Mouse (Mus musculus) limb, embryonic 11.5 days (tissue): ENCODE results near the gene Actl6b. TPM values are rescaled to one million over a fixed set of nuclear protein-coding genes. Genes with fewer than 3 reads are reported as not detected.

Experiments
- ATAC-seq: fragments of 200-750 bp; cut with Nextera tagmentation; 2 replicates; pipeline ENCODE4 v1.8.0; 2017; ENCODE audit warnings: low read depth; ENCODE audit not compliant: insufficient number of reproducible peaks, low FRiP score, low TSS enrichment
- DNase-seq: peaks from one replicate; pipeline ENCODE4 v3.0.0-alpha.2; 2015; ENCODE audit warnings: low spot score
- H3K27ac ChIP-seq: fragments of 300-500 bp; sonication (generic); replicated peaks from 2 replicates; pipeline ENCODE4 v1.5.1; 2014; ENCODE audit warnings: low read depth, mild to moderate bottlenecking, low read length
- H3K27me3 ChIP-seq: fragments of 300-500 bp; sonication (generic); 2 replicates; pipeline ENCODE4 v1.6.1; 2014; ENCODE audit warnings: mild to moderate bottlenecking, low read length, mixed read lengths; ENCODE audit not compliant: control insufficient read depth, insufficient read depth
- H3K36me3 ChIP-seq: fragments of 300-500 bp; sonication (generic); 2 replicates; pipeline ENCODE4 v1.6.1; 2014; ENCODE audit warnings: mild to moderate bottlenecking, low read length, moderate library complexity, mixed read lengths; ENCODE audit not compliant: control insufficient read depth, insufficient read depth
- H3K4me1 ChIP-seq: fragments of 300-500 bp; sonication (generic); 2 replicates; pipeline ENCODE4 v1.6.1; 2014; ENCODE audit warnings: low read length, mixed read lengths; ENCODE audit not compliant: control insufficient read depth, insufficient read depth
- H3K4me2 ChIP-seq: fragments of 300-500 bp; sonication (generic); 2 replicates; pipeline ENCODE4 v1.6.1; 2014; ENCODE audit warnings: low read depth, mild to moderate bottlenecking, moderate library complexity; ENCODE audit not compliant: severe bottlenecking
- H3K4me3 ChIP-seq: fragments of 300-500 bp; sonication (generic); 2 replicates; pipeline ENCODE4 v1.5.1; 2014; ENCODE audit warnings: low read depth, low read length
- H3K9ac ChIP-seq: fragments of 300-500 bp; sonication (generic); 2 replicates; pipeline ENCODE4 v1.6.1; 2014; ENCODE audit warnings: mild to moderate bottlenecking, low read length
- H3K9me3 ChIP-seq: fragments of 300-500 bp; sonication (generic); 2 replicates; pipeline ENCODE4 v1.6.1; 2016; ENCODE audit warnings: low read length; ENCODE audit not compliant: control insufficient read depth
- WGBS: fragments of 180-500 bp; shearing (Covaris S2); extraction: QIAGEN DNeasy Blood & Tissue Kit; methylation state at CpG from one replicate; pipeline ENCODE4 v1.1.7; 2014; 5-methylcytosine and 5-hydroxymethylcytosine counted together
- polyA plus RNA-seq: library from polyadenylated mRNA; unstranded; fragments of >200 nt; fragmentation: Nextera tagmentation; extraction: Ambion mirVana; gene quantifications from 2 replicates; pipeline ENCODE4 v1.2.1, GENCODE M21; 2014

Gene Actl6b
- polyA plus RNA-seq, 1 experiment from 2014 or later = not detected

DNA sequence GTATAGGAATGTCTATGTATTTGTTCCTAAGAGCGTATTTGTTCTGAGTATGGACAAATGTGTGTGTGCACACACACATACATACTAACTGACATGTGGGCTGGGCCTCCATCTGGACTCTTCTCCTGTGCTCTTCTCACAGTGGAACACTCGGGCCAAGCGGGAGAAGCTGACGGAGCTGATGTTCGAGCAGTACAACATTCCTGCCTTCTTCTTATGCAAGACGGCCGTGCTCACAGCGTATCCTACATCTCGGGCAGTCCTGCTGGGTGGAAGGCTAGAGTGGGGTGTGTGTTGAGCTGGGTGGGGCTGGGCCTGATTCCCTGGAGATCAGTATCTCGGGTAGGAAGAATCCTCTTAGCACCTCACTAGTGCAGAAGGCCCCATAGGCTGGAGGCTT is 9.6 kb downstream of the Actl6b start:
- Histone ChIP-seq H3K27me3 (no peaks in the 10 kb centered on the region), H3K9me3 (no peaks in the 10 kb centered on the region), H3K4me3 (no peak overlapping the region), H3K4me2 (no peak overlapping the region), H3K9ac (no peak overlapping the region), H3K36me3 (no peaks in the 10 kb centered on the region), H3K4me1 (no peaks in the 10 kb centered on the region), H3K27ac (no peak overlapping the region)
- WGBS = 73% methylated on average over 10 of the region's 10 CpGs
- DNase-seq (no peak), ATAC-seq (no peak)

DNA sequence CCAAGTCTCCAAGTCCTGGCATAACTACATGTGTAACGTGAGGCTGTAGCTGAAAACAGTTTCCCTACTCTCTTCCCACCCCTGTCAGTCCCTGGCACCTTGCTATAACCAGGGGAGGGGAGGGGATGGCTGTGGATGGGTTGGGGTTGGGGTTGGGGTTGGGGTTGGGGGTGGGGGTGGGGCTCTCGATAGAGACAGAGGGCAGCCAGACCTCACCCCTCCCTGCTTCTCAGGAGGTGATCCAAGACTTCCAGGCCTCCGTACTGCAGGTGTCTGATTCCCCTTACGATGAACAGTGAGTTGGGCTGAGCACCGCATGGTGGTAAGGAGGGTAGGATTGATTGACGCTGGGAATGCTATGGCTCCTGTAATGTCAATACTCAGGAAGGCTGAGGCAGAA is 12.4 kb downstream of the Actl6b start:
- H3K27me3 ChIP-seq = no peaks in the 10 kb centered on the region
- H3K9ac ChIP-seq = no peak overlapping the region
- H3K27ac ChIP-seq = no peak overlapping the region
- WGBS = 74% methylated on average over 6 of the region's 6 CpGs
- H3K9me3 ChIP-seq = no peaks in the 10 kb centered on the region
- no peak overlapping the region for H3K4me3 ChIP-seq
- no peak overlapping the region for H3K4me2 ChIP-seq
- H3K4me1 ChIP-seq = no peaks in the 10 kb centered on the region
- ATAC-seq = no peak
- H3K36me3 ChIP-seq = no peaks in the 10 kb centered on the region
- no peak for DNase-seq

DNA sequence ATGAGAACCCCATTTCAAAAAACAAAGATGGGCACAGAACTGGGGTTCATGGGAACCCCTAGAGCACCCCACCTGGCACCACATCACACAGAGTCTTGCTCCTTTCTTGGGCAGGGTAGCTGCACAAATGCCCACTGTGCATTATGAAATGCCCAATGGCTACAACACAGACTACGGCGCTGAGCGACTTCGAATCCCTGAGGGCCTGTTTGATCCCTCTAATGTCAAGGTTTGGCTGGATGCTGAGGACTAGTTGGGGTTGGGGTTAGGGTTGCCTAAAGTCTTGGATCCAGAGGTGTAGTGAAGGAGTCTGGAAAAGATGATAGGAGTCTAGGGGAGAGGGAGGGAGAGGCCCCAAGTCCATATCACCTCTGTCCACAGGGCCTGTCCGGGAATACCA is 13.1 kb downstream of the Actl6b start:
- 90% methylated on average over 5 of the region's 5 CpGs for WGBS
- ATAC-seq (no peak), DNase-seq (no peak)
- Histone ChIP-seq H3K4me2 (no peak overlapping the region), H3K27ac (no peak overlapping the region), H3K36me3 (no peaks in the 10 kb centered on the region), H3K4me1 (no peaks in the 10 kb centered on the region), H3K9ac (no peak overlapping the region), H3K27me3 (no peaks in the 10 kb centered on the region), H3K9me3 (no peaks in the 10 kb centered on the region), H3K4me3 (no peak overlapping the region)

DNA sequence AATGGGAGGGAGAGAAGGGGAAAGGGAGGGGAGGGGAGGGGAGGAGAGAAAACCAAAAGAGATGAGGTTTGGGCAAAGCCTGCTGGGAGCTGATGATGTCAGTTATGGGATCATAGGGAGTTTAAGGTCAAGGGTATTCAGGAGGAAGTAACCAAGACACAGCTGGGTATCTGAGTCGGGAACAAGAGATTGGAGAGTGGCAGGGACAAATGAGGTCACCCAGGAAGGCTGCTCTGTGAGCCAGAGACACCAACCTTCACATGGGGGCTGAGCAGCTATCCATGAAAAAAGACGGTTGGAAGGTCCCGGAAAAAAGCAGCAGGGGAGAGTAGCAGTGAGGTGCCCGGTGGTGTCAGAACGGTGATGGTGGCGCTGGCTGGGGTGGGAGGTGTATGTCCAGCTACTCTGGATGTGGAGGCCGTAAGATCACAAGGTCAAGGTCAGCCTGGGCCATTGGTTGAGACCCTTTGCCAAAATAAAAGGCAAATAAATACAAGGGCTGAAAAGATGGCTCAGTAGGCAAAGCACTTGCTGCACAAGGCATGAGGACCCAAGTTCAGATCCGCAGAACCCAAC is 15.0 kb downstream of the Actl6b start:
- no peak for DNase-seq
- no peak for ATAC-seq
- 82% methylated on average over 8 of the region's 8 CpGs for WGBS
- Histone ChIP-seq H3K4me3 (no peak overlapping the region), H3K9ac (no peak overlapping the region), H3K36me3 (no peaks in the 10 kb centered on the region), H3K27me3 (no peaks in the 10 kb centered on the region), H3K9me3 (no peaks in the 10 kb centered on the region), H3K27ac (no peak overlapping the region), H3K4me1 (no peaks in the 10 kb centered on the region), H3K4me2 (no peak overlapping the region)

DNA sequence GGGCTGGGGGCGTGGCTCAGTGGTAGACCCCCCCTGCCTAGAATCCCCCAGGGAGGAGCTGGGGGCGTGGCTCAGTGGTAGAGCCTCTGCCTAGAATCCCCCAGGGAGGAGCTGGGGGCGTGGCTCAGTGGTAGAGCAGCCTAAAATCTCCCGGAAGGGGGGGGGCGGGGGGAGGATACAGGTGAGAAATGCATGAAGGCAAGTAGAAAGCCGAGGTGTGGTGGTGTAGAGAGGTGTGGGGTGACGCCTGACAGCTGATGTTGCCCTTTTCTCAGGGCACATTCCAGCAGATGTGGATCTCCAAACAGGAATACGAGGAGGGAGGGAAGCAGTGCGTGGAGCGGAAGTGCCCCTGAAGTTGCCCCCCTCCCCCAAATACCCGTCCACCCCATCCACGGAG is 15.7 kb downstream of the Actl6b start:
- Histone ChIP-seq H3K27me3 (peaks cover 2% of the 10 kb centered on the region; the same call in 1 of the 2 replicates), H3K4me2 (no peak overlapping the region), H3K9ac (no peak overlapping the region), H3K4me1 (no peaks in the 10 kb centered on the region), H3K27ac (no peak overlapping the region), H3K9me3 (no peaks in the 10 kb centered on the region), H3K4me3 (no peak overlapping the region), H3K36me3 (no peaks in the 10 kb centered on the region)
- no peak for ATAC-seq
- 68% methylated on average over 12 of the region's 12 CpGs for WGBS
- DNase-seq = no peak

DNA sequence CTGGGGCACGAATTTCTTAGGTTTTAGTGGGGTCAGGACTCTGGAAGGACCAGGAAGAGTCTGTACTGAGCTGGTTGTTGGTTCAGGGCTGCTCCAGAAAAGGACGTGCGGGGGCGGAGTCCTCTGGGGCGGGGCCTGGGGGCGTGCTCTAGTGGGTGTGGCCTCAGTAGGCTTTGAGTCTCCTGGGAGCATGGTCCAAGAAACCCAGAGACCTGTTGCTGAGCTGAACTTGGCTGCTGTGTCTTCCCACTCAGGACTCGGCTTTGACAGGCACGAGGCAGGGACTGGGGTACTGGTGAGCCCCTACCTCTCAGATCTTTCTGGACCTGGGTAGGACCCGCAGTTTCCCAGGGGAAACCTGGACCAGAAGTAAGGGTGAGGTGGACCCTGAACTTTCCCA is 16.3 kb downstream of the Actl6b start, which contains the start of gene Tfr2:
Tfr2 (plus strand) TSS at position 176 of the 400 bp plus-strand sequence.
- H3K4me1 ChIP-seq = no peaks in the 10 kb centered on the region
- H3K36me3 ChIP-seq = no peaks in the 10 kb centered on the region
- H3K9ac ChIP-seq = no peak within 1 kb of the TSS
- 32% methylated on average over 9 of the region's 9 CpGs for WGBS
- no peak within 1 kb of the TSS for H3K4me2 ChIP-seq
- DNase-seq (peak; percentile 39), ATAC-seq (no peak)
- H3K27me3 ChIP-seq = peaks cover 7% of the 10 kb centered on the region; the same call in 1 of the 2 replicates
- no peak within 1 kb of the TSS for H3K27ac ChIP-seq
- H3K9me3 ChIP-seq = no peaks in the 10 kb centered on the region
- H3K4me3 ChIP-seq = no peak within 1 kb of the TSS

DNA sequence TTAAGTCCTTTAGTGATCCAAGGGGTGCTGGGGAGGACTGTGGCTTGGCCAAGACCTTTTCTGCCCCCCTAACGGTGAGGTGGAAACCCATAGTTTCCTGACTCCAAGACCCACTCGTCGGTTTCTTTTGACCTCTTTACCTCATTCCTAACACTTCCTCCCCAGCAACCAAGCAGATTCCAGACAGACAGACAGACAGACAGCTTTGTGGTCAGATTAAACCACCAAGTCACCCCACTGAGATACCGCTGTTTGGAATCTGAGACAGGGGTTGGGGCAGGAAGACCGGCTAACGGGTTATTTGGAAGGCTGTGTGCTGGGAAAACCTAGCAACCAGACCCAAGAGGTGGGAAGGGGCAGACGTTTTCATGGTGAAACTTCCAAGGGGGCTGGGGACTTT is 16.9 kb downstream of the Actl6b start:
- 67% methylated on average over 7 of the region's 7 CpGs for WGBS

DNA sequence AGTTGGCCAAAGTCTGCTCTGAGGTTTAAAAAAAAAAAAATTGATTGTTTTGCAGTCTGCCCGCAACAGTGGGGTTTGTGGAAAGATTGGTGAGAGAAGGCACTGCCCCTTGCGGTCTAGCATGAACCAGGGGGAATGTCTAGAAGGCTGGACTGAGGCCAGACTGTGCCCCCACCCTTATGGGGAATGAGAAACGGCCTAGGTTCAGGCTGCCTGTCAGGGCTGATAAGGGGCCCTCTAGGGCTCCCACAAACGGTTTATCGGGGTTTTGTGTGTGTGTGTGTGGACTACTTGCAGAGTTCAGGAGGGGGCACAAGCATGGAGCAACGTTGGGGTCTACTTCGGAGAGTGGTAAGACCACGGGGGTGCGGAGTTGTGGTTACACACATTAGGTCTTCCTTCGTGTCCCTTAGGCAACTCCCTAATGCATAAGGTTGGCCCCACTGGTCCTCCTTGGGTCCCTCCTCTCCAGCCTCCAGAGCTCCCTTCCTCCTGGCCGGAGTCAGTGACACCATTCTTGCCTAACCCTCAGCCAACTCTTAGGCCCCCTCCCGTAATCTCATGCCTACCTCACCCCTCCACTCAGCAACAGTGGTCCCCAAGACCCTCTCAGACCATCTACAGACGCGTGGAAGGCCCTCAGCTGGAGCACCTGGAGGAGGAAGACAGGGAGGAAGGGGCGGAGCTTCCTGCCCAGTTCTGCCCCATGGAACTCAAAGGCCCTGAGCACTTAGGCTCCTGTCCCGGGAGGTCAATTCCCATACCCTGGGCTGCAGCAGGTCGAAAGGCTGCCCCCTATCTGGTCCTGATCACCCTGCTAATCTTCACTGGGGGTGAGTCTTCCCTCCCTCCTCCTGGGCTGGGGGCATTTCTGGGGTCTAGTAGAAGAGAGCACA is 17.6 kb downstream of the Actl6b start:
- Histone ChIP-seq H3K9ac (no peak overlapping the region), H3K4me2 (no peak overlapping the region), H3K4me3 (no peak overlapping the region), H3K9me3 (no peaks in the 10 kb centered on the region), H3K27ac (no peak overlapping the region), H3K4me1 (no peaks in the 10 kb centered on the region), H3K27me3 (peaks cover 7% of the 10 kb centered on the region; the same call in 1 of the 2 replicates), H3K36me3 (no peaks in the 10 kb centered on the region)
- DNase-seq (no peak), ATAC-seq (no peak)
- 84% methylated on average over 17 of the region's 17 CpGs for WGBS

More for the DNA sequence above, 16.9 kb downstream of the Actl6b start:
- H3K4me3 ChIP-seq = no peak overlapping the region
- H3K4me2 ChIP-seq = no peak overlapping the region
- H3K27me3 ChIP-seq = peaks cover 7% of the 10 kb centered on the region; the same call in 1 of the 2 replicates
- ATAC-seq (no peak), DNase-seq (no peak)
- no peak overlapping the region for H3K9ac ChIP-seq
- H3K27ac ChIP-seq = no peak overlapping the region
- no peaks in the 10 kb centered on the region for H3K9me3 ChIP-seq
- no peaks in the 10 kb centered on the region for H3K4me1 ChIP-seq
- H3K36me3 ChIP-seq = no peaks in the 10 kb centered on the region
